Mouse (Mus musculus): ENCODE measurements around the gene Krt75. TPM values are rescaled to one million over a fixed set of nuclear protein-coding genes. Genes with fewer than 3 reads are reported as not detected.

Gene Krt75
- not detected in 2 replicates for polyA plus RNA-seq (2015; fragmentation: Nextera tagmentation; extraction: Ambion mirVana)

GRCm38 (mm10) chr15:101573796-101574345, at the start of gene Krt75:
Gene Krt75 (minus strand): TSS chr15:101573904.
- H3K4me1 ChIP-seq (replicated peaks) = no peaks in the 10 kb centered on the region
- ATAC-seq = no peak

GRCm38 (mm10) chr15:101599123-101599522, 25.4 kb upstream of the Krt75 start:
- Histone ChIP-seq H3K4me3 (replicated peaks) (no peak overlapping the region), H3K36me3 (no peaks in the 10 kb centered on the region), H3K27ac (no peak overlapping the region), H3K9ac (no peak overlapping the region), H3K27me3 (replicated peaks) (no peaks in the 10 kb centered on the region), H3K4me1 (replicated peaks) (no peaks in the 10 kb centered on the region; the same call in 1 of the 2 replicates), H3K4me2 (replicated peaks) (no peak overlapping the region), H3K9me3 (no peaks in the 10 kb centered on the region)
- WGBS = 30% methylated on average over 6 of the region's 6 CpGs
- no peak for ATAC-seq

More at GRCm38 (mm10) chr15:101573796-101574345, at the start of gene Krt75:
- Histone ChIP-seq H3K4me3 (replicated peaks) (no peak within 1 kb of the TSS), H3K36me3 (no peaks in the 10 kb centered on the region), H3K27ac (no peak within 1 kb of the TSS), H3K4me2 (replicated peaks) (no peak within 1 kb of the TSS), H3K9me3 (no peaks in the 10 kb centered on the region), H3K27me3 (replicated peaks) (no peaks in the 10 kb centered on the region), H3K9ac (no peak within 1 kb of the TSS)
- WGBS = 57% methylated on average over 15 of the region's 15 CpGs

GRCm38 (mm10) chr15:101588216-101588615, 14.5 kb upstream of the Krt75 start:
- H3K27me3 ChIP-seq (replicated peaks) = no peaks in the 10 kb centered on the region
- no peak for ATAC-seq
- H3K36me3 ChIP-seq = no peaks in the 10 kb centered on the region
- no peak overlapping the region for H3K4me3 ChIP-seq (replicated peaks)
- H3K27ac ChIP-seq = no peak overlapping the region
- no peak overlapping the region for H3K4me2 ChIP-seq (replicated peaks)
- 80% methylated on average over 10 of the region's 10 CpGs for WGBS
- H3K9ac ChIP-seq = no peak overlapping the region
- no peaks in the 10 kb centered on the region for H3K9me3 ChIP-seq
- no peaks in the 10 kb centered on the region for H3K4me1 ChIP-seq (replicated peaks)

- ATAC-seq = no peak
- no peaks in the 10 kb centered on the region for H3K36me3 ChIP-seq
- no peak overlapping the region for H3K9ac ChIP-seq
- H3K27me3 ChIP-seq (replicated peaks) = no peaks in the 10 kb centered on the region
- H3K27ac ChIP-seq = no peak overlapping the region
- no peaks in the 10 kb centered on the region for H3K4me1 ChIP-seq (replicated peaks)
- no peak overlapping the region for H3K4me3 ChIP-seq (replicated peaks)
- no peak overlapping the region for H3K4me2 ChIP-seq (replicated peaks)
- WGBS = 35% methylated on average over 2 of the region's 2 CpGs
- H3K9me3 ChIP-seq = no peaks in the 10 kb centered on the region
Measured at GRCm38 (mm10) chr15:101584456-101584855, 10.8 kb upstream of the Krt75 start.

GRCm38 (mm10) chr15:101583211-101583965, 9.7 kb upstream of the Krt75 start:
- no peaks in the 10 kb centered on the region for H3K36me3 ChIP-seq
- no peaks in the 10 kb centered on the region for H3K4me1 ChIP-seq (replicated peaks)
- H3K4me3 ChIP-seq (replicated peaks) = no peak overlapping the region
- H3K9me3 ChIP-seq = no peaks in the 10 kb centered on the region
- H3K9ac ChIP-seq = no peak overlapping the region
- WGBS = 78% methylated on average over 8 of the region's 8 CpGs
- no peaks in the 10 kb centered on the region for H3K27me3 ChIP-seq (replicated peaks)
- H3K27ac ChIP-seq = no peak overlapping the region
- H3K4me2 ChIP-seq (replicated peaks) = no peak overlapping the region
- ATAC-seq = no peak

GRCm38 (mm10) chr15:101581701-101582100, 8.0 kb upstream of the Krt75 start:
- 68% methylated on average over 3 of the region's 3 CpGs for WGBS
- no peak overlapping the region for H3K27ac ChIP-seq

GRCm38 (mm10) chr15:101575506-101575905, 1.8 kb upstream of the Krt75 start:
- Histone ChIP-seq H3K9me3 (no peaks in the 10 kb centered on the region), H3K27ac (no peak overlapping the region), H3K4me1 (replicated peaks) (no peaks in the 10 kb centered on the region), H3K36me3 (no peaks in the 10 kb centered on the region), H3K9ac (no peak overlapping the region), H3K27me3 (replicated peaks) (no peaks in the 10 kb centered on the region), H3K4me3 (replicated peaks) (no peak overlapping the region), H3K4me2 (replicated peaks) (no peak overlapping the region)
- no peak for ATAC-seq
- 80% methylated on average over 5 of the region's 5 CpGs for WGBS

More at GRCm38 (mm10) chr15:101581701-101582100, 8.0 kb upstream of the Krt75 start:
- ATAC-seq = no peak
- Histone ChIP-seq H3K9me3 (no peaks in the 10 kb centered on the region), H3K9ac (no peak overlapping the region), H3K4me2 (replicated peaks) (no peak overlapping the region), H3K4me3 (replicated peaks) (no peak overlapping the region), H3K27me3 (replicated peaks) (no peaks in the 10 kb centered on the region), H3K36me3 (no peaks in the 10 kb centered on the region), H3K4me1 (replicated peaks) (no peaks in the 10 kb centered on the region)

GRCm38 (mm10) chr15:101567780-101568179, 5.9 kb downstream of the Krt75 start:
- no peak overlapping the region for H3K4me2 ChIP-seq (replicated peaks)

GRCm38 (mm10) chr15:101562850-101563249, 10.9 kb downstream of the Krt75 start, which contains the start of gene Krt90:
Gene Krt90 (minus strand): TSS chr15:101562950.
- Histone ChIP-seq H3K9ac (no peak within 1 kb of the TSS), H3K4me1 (replicated peaks) (0 out of 2 replicates have a peak, but pooled peaks cover 2% of the 10 kb centered on the region), H3K36me3 (no peaks in the 10 kb centered on the region), H3K9me3 (no peaks in the 10 kb centered on the region), H3K27ac (no peak within 1 kb of the TSS), H3K4me3 (replicated peaks) (no peak within 1 kb of the TSS), H3K27me3 (replicated peaks) (no peaks in the 10 kb centered on the region; the same call in 1 of the 2 replicates), H3K4me2 (replicated peaks) (no peak within 1 kb of the TSS)
- WGBS = 77% methylated on average over 5 of the region's 5 CpGs
- ATAC-seq = no peak

More at GRCm38 (mm10) chr15:101567780-101568179, 5.9 kb downstream of the Krt75 start:
- no peak for ATAC-seq
- Histone ChIP-seq H3K4me3 (replicated peaks) (no peak overlapping the region), H3K9me3 (no peaks in the 10 kb centered on the region), H3K27ac (no peak overlapping the region), H3K4me1 (replicated peaks) (no peaks in the 10 kb centered on the region), H3K27me3 (replicated peaks) (no peaks in the 10 kb centered on the region; the same call in 1 of the 2 replicates), H3K9ac (no peak overlapping the region), H3K36me3 (no peaks in the 10 kb centered on the region)
- 49% methylated on average over 7 of the region's 7 CpGs for WGBS

- Histone ChIP-seq H3K4me1 (replicated peaks) (peaks cover 5% of the 10 kb centered on the region), H3K9me3 (no peaks in the 10 kb centered on the region), H3K4me3 (replicated peaks) (no peak overlapping the region), H3K36me3 (no peaks in the 10 kb centered on the region), H3K4me2 (replicated peaks) (no peak overlapping the region), H3K27ac (no peak overlapping the region), H3K9ac (no peak overlapping the region), H3K27me3 (replicated peaks) (no peaks in the 10 kb centered on the region)
- no peak for ATAC-seq
- 10% methylated on average over 7 of the region's 7 CpGs for WGBS
Measured at GRCm38 (mm10) chr15:101558034-101558646, 15.6 kb downstream of the Krt75 start.

GRCm38 (mm10) chr15:101553169-101553568, 20.5 kb downstream of the Krt75 start:
- peaks cover 8% of the 10 kb centered on the region; the same call in 1 of the 2 replicates for H3K27me3 ChIP-seq (replicated peaks)
- ATAC-seq = peak; percentile 74
- WGBS = 0% methylated on average over 11 of the region's 11 CpGs
- H3K27ac ChIP-seq = no peak overlapping the region
- H3K4me1 ChIP-seq (replicated peaks) = peaks cover 13% of the 10 kb centered on the region
- H3K9me3 ChIP-seq = no peaks in the 10 kb centered on the region
- H3K36me3 ChIP-seq = no peaks in the 10 kb centered on the region
- H3K4me2 ChIP-seq (replicated peaks) = peak overlapping the region; percentile 49
- H3K9ac ChIP-seq = no peak overlapping the region
- no peak overlapping the region for H3K4me3 ChIP-seq (replicated peaks)

GRCm38 (mm10) chr15:101552188-101552587, 21.5 kb downstream of the Krt75 start:
- peaks cover 8% of the 10 kb centered on the region; the same call in 1 of the 2 replicates for H3K27me3 ChIP-seq (replicated peaks)
- no peak overlapping the region for H3K4me3 ChIP-seq (replicated peaks)
- peaks cover 12% of the 10 kb centered on the region for H3K4me1 ChIP-seq (replicated peaks)
- H3K9me3 ChIP-seq = no peaks in the 10 kb centered on the region
- no peak for ATAC-seq
- no peak overlapping the region for H3K9ac ChIP-seq
- no peaks in the 10 kb centered on the region for H3K36me3 ChIP-seq
- WGBS = 79% methylated on average over 8 of the region's 8 CpGs
- H3K4me2 ChIP-seq (replicated peaks) = no peak overlapping the region
- no peak overlapping the region for H3K27ac ChIP-seq

Data from intestine, embryonic 15.5 days (tissue).